Mouse (Mus musculus) mesoderm, embryonic 11.5 days (tissue): ENCODE data around the gene Tead3.
A peak's percentile ranks its signal among the peaks of the same experiment; 100 is the strongest.

ENCODE experiments used
- DNase-seq: peaks from one replicate; pipeline ENCODE4 v3.0.0-alpha.2; 2012; ENCODE audit warnings: low read depth, low spot score

Tead3 gene

GRCm38 (mm10) chr17:28350466-28351352 lies at the start of gene Tead3:
Gene Tead3, minus strand, starts transcription at chr17:28350817.
- peak; percentile 81 for DNase-seq

GRCm38 (mm10) chr17:28394994-28395393 lies 44.4 kb upstream of the Tead3 start:
- no peak for DNase-seq

- DNase-seq = no peak
Measured at GRCm38 (mm10) chr17:28394051-28394765, 43.6 kb upstream of the Tead3 start.

GRCm38 (mm10) chr17:28391568-28392432 lies 41.2 kb upstream of the Tead3 start:
- no peak for DNase-seq

- peak; percentile 55 for DNase-seq
Measured at GRCm38 (mm10) chr17:28388534-28388933, 37.9 kb upstream of the Tead3 start.

- peak; percentile 89 for DNase-seq
Measured at GRCm38 (mm10) chr17:28386150-28386905, 35.7 kb upstream of the Tead3 start.

GRCm38 (mm10) chr17:28384298-28384697 lies 33.7 kb upstream of the Tead3 start:
- no peak for DNase-seq

- no peak for DNase-seq
Measured at GRCm38 (mm10) chr17:28380255-28380654, 29.6 kb upstream of the Tead3 start.

- DNase-seq = no peak
Measured at GRCm38 (mm10) chr17:28375592-28376061, 25.0 kb upstream of the Tead3 start.

GRCm38 (mm10) chr17:28374494-28374893 lies 23.9 kb upstream of the Tead3 start:
- DNase-seq = no peak

- peak; percentile 59 for DNase-seq
Measured at GRCm38 (mm10) chr17:28373821-28374220, 23.2 kb upstream of the Tead3 start.

- DNase-seq = no peak
Measured at GRCm38 (mm10) chr17:28371941-28372340, 21.3 kb upstream of the Tead3 start.

GRCm38 (mm10) chr17:28371286-28371685 lies 20.7 kb upstream of the Tead3 start:
- DNase-seq = no peak

- no peak for DNase-seq
Measured at GRCm38 (mm10) chr17:28369056-28369455, 18.4 kb upstream of the Tead3 start.

- peak; percentile 82 for DNase-seq
Measured at GRCm38 (mm10) chr17:28368449-28368848, 17.8 kb upstream of the Tead3 start.

- DNase-seq = no peak
Measured at GRCm38 (mm10) chr17:28365122-28365521, 14.5 kb upstream of the Tead3 start, which contains the start of gene Tulp1. Gene Tulp1, minus strand, starts transcription at chr17:28365222.

- DNase-seq = no peak
Measured at GRCm38 (mm10) chr17:28363507-28363906, 12.9 kb upstream of the Tead3 start.

GRCm38 (mm10) chr17:28362653-28363292 lies 12.2 kb upstream of the Tead3 start:
- DNase-seq = no peak

GRCm38 (mm10) chr17:28361921-28362652 lies 11.5 kb upstream of the Tead3 start:
- DNase-seq = no peak
